Comparison of ENCODE assay signal across 8 mouse cellular contexts in genomic region chr5:122990411-122991160, GRCm38 (mm10). TPM values are rescaled to one million over a fixed set of nuclear protein-coding genes. Genes with fewer than 3 reads are reported as not detected.
DNase-seq lines count a peak whose midpoint lies in the region; ATAC-seq lines count a peak whose summit lies in the region.

No protein-coding gene starts in this region.

- no peaks in the 10 kb centered on the region for H3K27me3 ChIP-seq in forebrain, embryonic 14.5 days (replicated peaks; ENCODE audit: control insufficient read depth, insufficient read depth, low read length)
- H3K27me3 ChIP-seq in lung, embryonic 16.5 days (ENCODE audit: control insufficient read depth, insufficient read depth, low read depth, low read length), result no peaks in the 10 kb centered on the region

- H3K36me3 ChIP-seq in forebrain, embryonic 14.5 days (ENCODE audit: control insufficient read depth, insufficient read depth, low read length), result peaks cover 3% of the 10 kb centered on the region; the same call in 1 of the 2 replicates
- H3K36me3 ChIP-seq in lung, embryonic 16.5 days (ENCODE audit: control insufficient read depth, insufficient read depth, low read length), result no peaks in the 10 kb centered on the region

- H3K9me3 ChIP-seq in forebrain, embryonic 14.5 days (replicated peaks; ENCODE audit: control insufficient read depth, low read length), result no peaks in the 10 kb centered on the region
- no peaks in the 10 kb centered on the region for H3K9me3 ChIP-seq in lung, embryonic 16.5 days (ENCODE audit: control insufficient read depth, low read length)

- DNase-seq in embryo, embryonic 10.5 days (ENCODE audit: low spot score), result peak; percentile 37
- DNase-seq in embryo, embryonic 10 days (ENCODE audit: low spot score), result no peak
- no peak for DNase-seq in forebrain, embryonic 14.5 days (ENCODE audit: low spot score)
- DNase-seq in spleen, postnatal 36 days (ENCODE audit: low spot score in 2 of 2), result peak; percentile 80 to 82
- DNase-seq in adipocyte (ENCODE audit: low spot score), result no peak
- no peak for DNase-seq in urinary bladder, adult 2 months (ENCODE audit: low spot score)

- ATAC-seq in CD4-positive, CD25-positive, alpha-beta regulatory T cell, adult 4 months, result peak; percentile 68
- no peak for ATAC-seq in forebrain, embryonic 14.5 days
- ATAC-seq in lung, embryonic 16.5 days (ENCODE audit: low read depth), result no peak

- H3K27ac ChIP-seq in forebrain, embryonic 14.5 days (ENCODE audit: low read depth, low read length), result peak overlapping the region; percentile 90
- peak overlapping the region; percentile 43 for H3K27ac ChIP-seq in lung, embryonic 16.5 days (ENCODE audit: low read length)

- 11% methylated on average over 16 of the region's 16 CpGs for WGBS in forebrain, embryonic 14.5 days
- WGBS in lung, embryonic 16.5 days, result 27% methylated on average over 16 of the region's 16 CpGs

- peak overlapping the region; percentile 82 for H3K9ac ChIP-seq in forebrain, embryonic 14.5 days (ENCODE audit: low read length)
- peak overlapping the region; percentile 0; the same call in 1 of the 2 replicates for H3K9ac ChIP-seq in lung, embryonic 16.5 days (ENCODE audit: low read length)

- H3K4me1 ChIP-seq in forebrain, embryonic 14.5 days (ENCODE audit: control insufficient read depth, insufficient read depth, low read length), result peaks cover 38% of the 10 kb centered on the region
- peaks cover 21% of the 10 kb centered on the region for H3K4me1 ChIP-seq in lung, embryonic 16.5 days (replicated peaks; ENCODE audit: control insufficient read depth, insufficient read depth, low read length)

- peak overlapping the region; percentile 59 for H3K4me3 ChIP-seq in forebrain, embryonic 14.5 days (ENCODE audit: low read depth, low read length)
- peak overlapping the region; percentile 73 for H3K4me3 ChIP-seq in lung, embryonic 16.5 days (ENCODE audit: low read length)

- H3K4me2 ChIP-seq in forebrain, embryonic 14.5 days (ENCODE audit: low read length), result peak overlapping the region; percentile 82
- peak overlapping the region; percentile 88 for H3K4me2 ChIP-seq in lung, embryonic 16.5 days (ENCODE audit: low read depth, low read length)

RNA-seq across cellular contexts. Expression of gene Kdm2b, which starts 1.0 kb away (rescaled TPM):
- polyA plus RNA-seq in CD4-positive, CD25-positive, alpha-beta regulatory T cell, adult 4 months (2017; shearing (Covaris generic)), result 10 to 100 TPM; 33.1 to 51.1 TPM
- polyA plus RNA-seq in forebrain, embryonic 14.5 days (2014; fragmentation: Nextera tagmentation; extraction: Ambion mirVana), result 73.8 and 94.1 TPM in 2 replicates
- polyA plus RNA-seq in lung, embryonic 16.5 days (2015; fragmentation: Nextera tagmentation; extraction: Ambion mirVana), result 35.5 and 37.6 TPM in 2 replicates
- 20.5 and 28.8 TPM in 2 replicates for polyA plus RNA-seq in urinary bladder, adult 2 months (2012; rRNA removed)

RNA-seq across cellular contexts. Expression of gene Orai1, which starts 24.3 kb away (rescaled TPM):
- polyA plus RNA-seq in CD4-positive, CD25-positive, alpha-beta regulatory T cell, adult 4 months (2017; shearing (Covaris generic)), result 1 to 10 TPM; 4.2 to 8.1 TPM
- polyA plus RNA-seq in forebrain, embryonic 14.5 days (2014; fragmentation: Nextera tagmentation; extraction: Ambion mirVana), result 13.3 and 13.8 TPM in 2 replicates
- 18.2 and 19.3 TPM in 2 replicates for polyA plus RNA-seq in lung, embryonic 16.5 days (2015; fragmentation: Nextera tagmentation; extraction: Ambion mirVana)
- polyA plus RNA-seq in urinary bladder, adult 2 months (2012; rRNA removed), result 34.2 and 41.7 TPM in 2 replicates

RNA-seq across cellular contexts. Expression of gene Morn3, which starts 56.2 kb away (rescaled TPM):
- polyA plus RNA-seq in CD4-positive, CD25-positive, alpha-beta regulatory T cell, adult 4 months (2017; shearing (Covaris generic)), result 1 to 10 TPM; 5.2 to 6.9 TPM
- 0.63 and 0.83 TPM in 2 replicates for polyA plus RNA-seq in forebrain, embryonic 14.5 days (2014; fragmentation: Nextera tagmentation; extraction: Ambion mirVana)
- 3.9 and 7.4 TPM in 2 replicates for polyA plus RNA-seq in lung, embryonic 16.5 days (2015; fragmentation: Nextera tagmentation; extraction: Ambion mirVana)
- not detected in 2 replicates for polyA plus RNA-seq in urinary bladder, adult 2 months (2012; rRNA removed)

Comparison
In these comparisons a context has a peak if more than half of its experiments do, and no peak if none do; other contexts are left out.
1. DNase-seq: peak in embryo, embryonic 10.5 days (single experiment) and spleen, postnatal 36 days (2 of 2); none in embryo, embryonic 10 days (single experiment), forebrain, embryonic 14.5 days (single experiment), adipocyte (single experiment) and urinary bladder, adult 2 months (single experiment).